Mouse (Mus musculus) hindbrain, embryonic 12.5 days (tissue): ENCODE data around the gene Cdc42bpg. TPM values are rescaled to one million over a fixed set of nuclear protein-coding genes. Genes with fewer than 3 reads are reported as not detected.

ENCODE experiments used
- ATAC-seq: fragments of 200-750 bp; cut with Nextera tagmentation; 2 replicates; pipeline ENCODE4 v1.8.0; 2017; ENCODE audit warnings: moderate TSS enrichment; ENCODE audit not compliant: low FRiP score
- H3K27ac ChIP-seq: fragments of 300-500 bp; sonication (generic); 2 replicates; pipeline ENCODE4 v1.5.1; 2016; ENCODE audit warnings: mild to moderate bottlenecking
- H3K27me3 ChIP-seq: fragments of 300-500 bp; sonication (generic); 2 replicates; pipeline ENCODE4 v1.6.1; 2016; ENCODE audit warnings: mild to moderate bottlenecking
- H3K36me3 ChIP-seq: fragments of 300-500 bp; sonication (generic); 2 replicates; pipeline ENCODE4 v1.6.1; 2016; ENCODE audit warnings: mild to moderate bottlenecking
- H3K4me1 ChIP-seq: fragments of 300-500 bp; sonication (generic); 2 replicates; pipeline ENCODE4 v1.6.1; 2016
- H3K4me2 ChIP-seq: fragments of 300-500 bp; sonication (generic); replicated peaks from 2 replicates; pipeline ENCODE4 v1.6.1; 2016; ENCODE audit warnings: mild to moderate bottlenecking
- H3K4me3 ChIP-seq: fragments of 300-500 bp; sonication (generic); 2 replicates; pipeline ENCODE4 v1.5.1; 2016; ENCODE audit warnings: mild to moderate bottlenecking
- H3K9ac ChIP-seq: fragments of 300-500 bp; sonication (generic); 2 replicates; pipeline ENCODE4 v1.6.1; 2016; ENCODE audit warnings: mild to moderate bottlenecking, moderate library complexity
- H3K9me3 ChIP-seq: fragments of 300-500 bp; sonication (generic); replicated peaks from 2 replicates; pipeline ENCODE4 v1.6.1; 2016; ENCODE audit warnings: mild to moderate bottlenecking
- WGBS: fragments of 180-500 bp; shearing (Covaris S2); methylation state at CpG from one replicate; pipeline ENCODE4 v1.1.7; 2016; 5-methylcytosine and 5-hydroxymethylcytosine counted together
- polyA plus RNA-seq: library from polyadenylated mRNA; unstranded; fragments of >200 nt; fragmentation: Nextera tagmentation; extraction: Ambion mirVana; gene quantifications from 2 replicates; pipeline ENCODE4 v1.2.1, GENCODE M21; 2016

Gene Cdc42bpg
- polyA plus RNA-seq, 1 experiment from 2014 or later: 0.61 TPM

DNA sequence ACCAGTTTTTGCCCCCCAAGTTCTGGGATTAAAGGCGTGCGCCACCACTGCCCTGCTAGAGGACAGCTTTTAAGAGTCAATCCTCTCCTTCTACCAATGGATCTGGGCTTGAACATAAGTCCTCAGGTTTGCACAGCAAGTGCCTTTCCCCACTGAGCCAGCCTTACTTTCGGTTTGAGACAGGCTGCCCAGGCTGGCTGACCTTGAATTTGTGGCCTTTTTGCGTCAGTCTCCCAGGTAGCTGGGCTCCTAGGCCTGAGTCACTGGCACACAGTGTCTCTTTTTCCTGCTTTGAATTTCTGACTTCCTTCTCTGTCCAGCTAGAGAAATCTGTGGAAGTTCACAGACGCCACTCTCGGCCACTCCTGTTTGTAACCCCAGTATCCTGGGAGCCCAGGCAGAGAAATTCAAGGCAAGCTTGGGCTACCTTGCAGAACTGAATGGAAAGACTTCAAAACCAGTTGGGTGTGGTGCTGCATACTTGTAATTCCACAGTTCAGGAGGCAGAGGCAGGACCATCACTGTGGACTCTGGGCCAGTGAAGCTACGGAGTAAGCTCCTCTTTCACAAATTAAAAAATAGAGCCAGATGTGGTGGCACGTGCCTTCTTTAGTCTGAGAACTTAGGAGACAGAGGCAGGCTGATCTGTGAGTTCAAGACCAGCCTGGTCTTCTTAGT, 36.3 kb upstream of the Cdc42bpg start:
- no peak overlapping the region for H3K4me2 ChIP-seq
- no peak overlapping the region for H3K27ac ChIP-seq
- H3K27me3 ChIP-seq: 0 out of 2 replicates have a peak, but pooled peaks cover 4% of the 10 kb centered on the region
- ATAC-seq: no peak
- 87% methylated on average over 8 of the region's 8 CpGs for WGBS
- H3K9me3 ChIP-seq: no peaks in the 10 kb centered on the region
- H3K36me3 ChIP-seq: no peaks in the 10 kb centered on the region
- H3K4me3 ChIP-seq: no peak overlapping the region
- H3K9ac ChIP-seq: no peak overlapping the region
- 0 out of 2 replicates have a peak, but pooled peaks cover 2% of the 10 kb centered on the region for H3K4me1 ChIP-seq

DNA sequence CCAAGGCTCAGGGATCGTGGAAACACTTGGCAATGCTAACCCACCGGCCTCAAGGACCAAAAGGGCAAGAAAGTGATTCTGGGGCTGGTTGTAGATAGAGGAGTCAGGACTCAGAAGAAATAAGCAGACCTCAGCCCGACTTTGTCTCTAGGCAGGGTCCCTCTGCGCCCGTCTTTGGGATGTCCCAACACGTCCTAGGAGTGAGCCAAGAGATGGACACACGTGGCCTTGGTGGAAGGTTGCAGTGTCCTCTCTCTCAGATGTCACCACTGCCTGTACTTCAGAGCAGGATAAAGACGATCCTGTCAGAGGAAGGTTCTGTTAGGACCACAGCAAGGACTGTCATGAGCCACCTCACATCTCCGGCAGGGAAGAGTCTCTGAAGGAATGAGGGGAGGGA, 35.6 kb upstream of the Cdc42bpg start:
- no peak overlapping the region for H3K4me3 ChIP-seq
- no peaks in the 10 kb centered on the region for H3K9me3 ChIP-seq
- H3K36me3 ChIP-seq: no peaks in the 10 kb centered on the region
- H3K27ac ChIP-seq: no peak overlapping the region
- peaks cover 8% of the 10 kb centered on the region for H3K4me1 ChIP-seq
- H3K27me3 ChIP-seq: 0 out of 2 replicates have a peak, but pooled peaks cover 4% of the 10 kb centered on the region
- no peak for ATAC-seq
- no peak overlapping the region for H3K9ac ChIP-seq
- no peak overlapping the region for H3K4me2 ChIP-seq
- WGBS: 65% methylated on average over 9 of the region's 9 CpGs

- H3K9ac ChIP-seq: no peak overlapping the region
- H3K4me3 ChIP-seq: no peak overlapping the region
- H3K27me3 ChIP-seq: 0 out of 2 replicates have a peak, but pooled peaks cover 4% of the 10 kb centered on the region
- WGBS: 38% methylated on average over 8 of the region's 8 CpGs
- H3K4me1 ChIP-seq: peaks cover 10% of the 10 kb centered on the region
- no peak for ATAC-seq
- H3K9me3 ChIP-seq: no peaks in the 10 kb centered on the region
- no peaks in the 10 kb centered on the region for H3K36me3 ChIP-seq
- no peak overlapping the region for H3K4me2 ChIP-seq
- no peak overlapping the region for H3K27ac ChIP-seq
Measured at GRCm38 (mm10) chr19:6271206-6271605, 35.0 kb upstream of the Cdc42bpg start.

- Histone ChIP-seq H3K9me3 (no peaks in the 10 kb centered on the region), H3K4me2 (no peak overlapping the region), H3K4me1 (peaks cover 10% of the 10 kb centered on the region), H3K27me3 (0 out of 2 replicates have a peak, but pooled peaks cover 4% of the 10 kb centered on the region), H3K27ac (no peak overlapping the region), H3K9ac (no peak overlapping the region), H3K4me3 (no peak overlapping the region), H3K36me3 (no peaks in the 10 kb centered on the region)
- 69% methylated on average over 7 of the region's 7 CpGs for WGBS
- ATAC-seq: no peak
Measured at GRCm38 (mm10) chr19:6272053-6272452, 34.2 kb upstream of the Cdc42bpg start.

- H3K4me3 ChIP-seq: no peak overlapping the region
- no peak overlapping the region for H3K4me2 ChIP-seq
- WGBS: 86% methylated on average over 4 of the region's 4 CpGs
- no peaks in the 10 kb centered on the region for H3K9me3 ChIP-seq
- no peak overlapping the region for H3K27ac ChIP-seq
- 0 out of 2 replicates have a peak, but pooled peaks cover 4% of the 10 kb centered on the region for H3K27me3 ChIP-seq
- H3K36me3 ChIP-seq: no peaks in the 10 kb centered on the region
- no peak overlapping the region for H3K9ac ChIP-seq
- peaks cover 14% of the 10 kb centered on the region for H3K4me1 ChIP-seq
- no peak for ATAC-seq
Measured at GRCm38 (mm10) chr19:6272738-6273137, 33.5 kb upstream of the Cdc42bpg start.

GRCm38 (mm10) chr19:6273592-6273991, 32.7 kb upstream of the Cdc42bpg start:
- H3K4me1 ChIP-seq: peaks cover 20% of the 10 kb centered on the region
- WGBS: 87% methylated on average over 4 of the region's 4 CpGs
- no peak overlapping the region for H3K4me3 ChIP-seq
- no peak overlapping the region for H3K27ac ChIP-seq
- H3K4me2 ChIP-seq: no peak overlapping the region
- H3K9ac ChIP-seq: no peak overlapping the region
- H3K36me3 ChIP-seq: no peaks in the 10 kb centered on the region
- ATAC-seq: no peak
- 0 out of 2 replicates have a peak, but pooled peaks cover 4% of the 10 kb centered on the region for H3K27me3 ChIP-seq
- no peaks in the 10 kb centered on the region for H3K9me3 ChIP-seq

- Histone ChIP-seq H3K4me2 (no peak overlapping the region), H3K36me3 (no peaks in the 10 kb centered on the region), H3K4me3 (no peak overlapping the region), H3K27me3 (0 out of 2 replicates have a peak, but pooled peaks cover 4% of the 10 kb centered on the region), H3K9ac (no peak overlapping the region), H3K9me3 (no peaks in the 10 kb centered on the region), H3K27ac (no peak overlapping the region), H3K4me1 (peaks cover 25% of the 10 kb centered on the region)
- ATAC-seq: no peak
- WGBS: 94% methylated on average over 13 of the region's 13 CpGs
Measured at GRCm38 (mm10) chr19:6273998-6274608, 32.2 kb upstream of the Cdc42bpg start.

GRCm38 (mm10) chr19:6275740-6276389, 30.4 kb upstream of the Cdc42bpg start:
- Histone ChIP-seq H3K9me3 (no peaks in the 10 kb centered on the region), H3K4me2 (peak overlapping the region; percentile 78), H3K9ac (peak overlapping the region; percentile 57), H3K36me3 (peaks cover 13% of the 10 kb centered on the region; the same call in 1 of the 2 replicates), H3K4me3 (peak overlapping the region; percentile 88), H3K27me3 (0 out of 2 replicates have a peak, but pooled peaks cover 2% of the 10 kb centered on the region), H3K4me1 (peaks cover 39% of the 10 kb centered on the region), H3K27ac (peak overlapping the region; percentile 69)
- 7% methylated on average over 15 of the region's 15 CpGs for WGBS
- ATAC-seq: no peak

DNA sequence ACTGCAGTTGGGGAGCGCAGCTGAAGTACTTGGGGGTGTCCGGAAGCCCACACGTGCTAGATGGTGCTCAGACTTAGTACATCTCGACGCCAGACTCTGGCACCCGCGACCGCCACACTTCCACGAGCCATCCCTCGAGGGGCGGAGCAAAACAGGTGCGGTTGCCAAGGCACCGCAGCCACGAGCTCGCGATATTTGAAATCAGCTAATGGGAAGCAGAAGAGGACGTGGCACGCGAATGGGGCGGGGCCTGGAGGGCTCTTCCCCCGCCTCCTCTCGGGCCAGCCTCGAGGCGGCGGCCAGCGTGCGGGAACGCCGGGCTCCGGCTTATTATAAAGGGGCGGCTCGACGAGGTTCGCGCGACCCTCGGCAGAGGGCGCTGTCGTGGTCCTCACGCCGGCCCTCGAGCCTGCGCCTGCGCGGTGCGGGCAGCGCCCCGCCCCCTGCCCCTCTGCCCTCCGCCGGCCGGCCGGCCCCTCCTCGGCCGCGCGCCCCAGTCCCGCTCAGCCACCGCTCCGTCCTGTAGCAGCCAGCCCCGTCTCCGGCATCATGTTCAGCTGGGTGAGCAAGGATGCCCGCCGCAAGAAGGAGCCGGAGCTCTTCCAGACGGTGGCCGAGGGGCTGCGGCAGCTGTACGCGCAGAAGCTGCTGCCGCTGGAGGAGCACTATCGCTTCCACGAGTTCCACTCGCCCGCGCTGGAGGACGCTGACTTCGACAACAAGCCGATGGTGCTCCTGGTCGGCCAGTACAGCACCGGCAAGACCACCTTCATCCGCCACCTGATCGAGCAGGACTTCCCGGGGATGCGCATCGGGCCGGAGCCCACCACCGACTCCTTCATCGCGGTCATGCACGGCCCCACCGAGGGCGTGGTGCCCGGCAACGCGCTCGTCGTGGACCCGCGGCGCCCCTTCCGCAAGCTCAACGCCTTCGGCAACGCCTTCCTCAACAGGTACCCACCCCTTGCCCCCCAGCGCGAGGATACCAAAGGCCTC, 29.5 kb upstream of the Cdc42bpg start, which contains the start of gene Ehd1:
Gene Ehd1 (plus strand): TSS at position 300 of the 996 bp plus-strand sequence.
- peak within 1 kb of the TSS; percentile 88 for H3K4me3 ChIP-seq
- no peaks in the 10 kb centered on the region for H3K27me3 ChIP-seq
- H3K4me1 ChIP-seq: peaks cover 39% of the 10 kb centered on the region
- H3K4me2 ChIP-seq: peak within 1 kb of the TSS; percentile 78
- H3K27ac ChIP-seq: peak within 1 kb of the TSS; percentile 80
- peak within 1 kb of the TSS; percentile 82 for H3K9ac ChIP-seq
- H3K36me3 ChIP-seq: peaks cover 22% of the 10 kb centered on the region
- ATAC-seq: peak; percentile 94
- WGBS: under 1% methylated on average over 88 of the region's 106 CpGs
- no peaks in the 10 kb centered on the region for H3K9me3 ChIP-seq

GRCm38 (mm10) chr19:6277661-6278438, 28.4 kb upstream of the Cdc42bpg start:
- Histone ChIP-seq H3K36me3 (peaks cover 33% of the 10 kb centered on the region), H3K27ac (peak overlapping the region; percentile 0; the same call in 1 of the 2 replicates), H3K27me3 (no peaks in the 10 kb centered on the region), H3K4me2 (peak overlapping the region; percentile 78), H3K9ac (peak overlapping the region; percentile 82), H3K9me3 (no peaks in the 10 kb centered on the region), H3K4me1 (peaks cover 39% of the 10 kb centered on the region), H3K4me3 (peak overlapping the region; percentile 88)
- 7% methylated on average over 10 of the region's 10 CpGs for WGBS
- ATAC-seq: no peak
